Mouse (Mus musculus) liver, embryonic 14.5 days (tissue): ENCODE results near the gene Ybx2. TPM values are rescaled to one million over a fixed set of nuclear protein-coding genes. Genes with fewer than 3 reads are reported as not detected.

Experiments used
- ATAC-seq: fragments of 200-750 bp; cut with Nextera tagmentation; 2 replicates; pipeline ENCODE4 v1.8.0; 2017; ENCODE audit warnings: moderate number of reproducible peaks, mild to moderate bottlenecking, moderate library complexity; ENCODE audit not compliant: insufficient read depth
- DNase-seq, 3 experiments: peaks; one replicate each; pipeline ENCODE4 v3.0.0-alpha.2; 2012 to 2013; ENCODE audit warnings: low read depth in 3 of 3, low spot score in 3 of 3
- H3K27ac ChIP-seq: fragments of 300-500 bp; sonication (generic); 2 replicates; pipeline ENCODE4 v1.5.1; 2014; ENCODE audit warnings: moderate library complexity, mild to moderate bottlenecking, control low read depth, inconsistent platforms
- H3K27me3 ChIP-seq: fragments of 300-500 bp; sonication (generic); 2 replicates; pipeline ENCODE4 v1.6.1; 2014; ENCODE audit warnings: mild to moderate bottlenecking, low read length, moderate library complexity; ENCODE audit not compliant: control insufficient read depth, insufficient read depth
- H3K36me3 ChIP-seq: fragments of 300-500 bp; sonication (generic); replicated peaks from 2 replicates; pipeline ENCODE4 v1.6.1; 2014; ENCODE audit warnings: low read depth; ENCODE audit not compliant: control insufficient read depth, insufficient read depth
- H3K4me1 ChIP-seq, 2 experiments: fragments of 200-500 bp in 1 of 2; fragments of 300-500 bp in 1 of 2; sonication (generic) in 1 of 2; replicated peaks; 2 replicates each; pipeline ENCODE4 v1.6.1; 2012 to 2014; ENCODE audit warnings: antibody characterized with exemption in 1 of 2, inconsistent platforms in 1 of 2, low read length in 1 of 2; ENCODE audit not compliant: control insufficient read depth in 2 of 2, insufficient read depth in 2 of 2
- H3K4me2 ChIP-seq: fragments of 300-500 bp; sonication (generic); 2 replicates; pipeline ENCODE4 v1.6.1; 2014; ENCODE audit warnings: low read depth, mild to moderate bottlenecking, control low read depth, moderate library complexity
- H3K4me3 ChIP-seq, 2 experiments: fragments of 200-500 bp in 1 of 2; fragments of 300-500 bp in 1 of 2; sonication (generic) in 1 of 2; 2 replicates each; pipeline ENCODE4 v1.5.1; 2012 to 2014; ENCODE audit warnings: low read depth in 2 of 2, low read length in 2 of 2, mild to moderate bottlenecking in 2 of 2, control low read depth in 1 of 2, inconsistent platforms in 1 of 2, moderate library complexity in 1 of 2; ENCODE audit not compliant: insufficient read depth in 1 of 2
- H3K9ac ChIP-seq: fragments of 300-500 bp; sonication (generic); replicated peaks from 2 replicates; pipeline ENCODE4 v1.6.1; 2014; ENCODE audit warnings: mild to moderate bottlenecking, control low read depth, moderate library complexity
- H3K9me3 ChIP-seq: fragments of 300-500 bp; sonication (generic); 2 replicates; pipeline ENCODE4 v1.6.1; 2016; ENCODE audit warnings: low read length, mixed read lengths; ENCODE audit not compliant: control insufficient read depth
- CTCF ChIP-seq: IDR thresholded peaks from 2 replicates; pipeline ENCODE4 v1.5.1; 2016; ENCODE audit warnings: antibody characterized with exemption, low read depth, control low read depth
- EP300 ChIP-seq: IDR thresholded peaks from 2 replicates; pipeline ENCODE4 v1.6.1; 2016; ENCODE audit warnings: antibody characterized with exemption, low read depth
- WGBS: fragments of 180-500 bp; shearing (Covaris S2); extraction: QIAGEN DNeasy Blood & Tissue Kit; methylation state at CpG from one replicate; pipeline ENCODE4 v1.1.7; 2014; ENCODE audit not compliant: insufficient replicate concordance; 5-methylcytosine and 5-hydroxymethylcytosine counted together
- polyA plus RNA-seq, 2 experiments: library from polyadenylated mRNA; depleted of rRNA in 1 of 2; stranded (reverse) in 1 of 2; unstranded in 1 of 2; fragments of >200 nt; fragmentation: Nextera tagmentation in 1 of 2; extraction: Ambion mirVana in 1 of 2; gene quantifications; 2 replicates each; pipeline versions ENCODE4 v1.2.1 to v1.2.3; 2012 to 2014

Ybx2 gene
- polyA plus RNA-seq (2012; rRNA removed) (0.57 and 0.58 TPM in 2 replicates), polyA plus RNA-seq (2014; fragmentation: Nextera tagmentation; extraction: Ambion mirVana) (0.23 TPM in 1 of 2 replicates, not detected in the other)

GRCm38 (mm10) chr11:69935137-69935879, at the start of gene Ybx2:
Gene Ybx2, plus strand, starts transcription at chr11:69935796.
- Histone ChIP-seq H3K9ac (peak within 1 kb of the TSS; percentile 39; the same call in 1 of the 2 replicates), H3K27ac (no peak within 1 kb of the TSS), H3K4me1 (peaks cover 10 to 12% of the 10 kb centered on the region in 2 experiments), H3K4me3 (peak within 1 kb of the TSS; percentile 10 to 53), H3K27me3 (peaks cover 53% of the 10 kb centered on the region), H3K36me3 (no peaks in the 10 kb centered on the region), H3K9me3 (no peaks in the 10 kb centered on the region), H3K4me2 (peak within 1 kb of the TSS; percentile 73)
- peak; percentile 75 for ATAC-seq
- 2% methylated on average over 61 of the region's 62 CpGs for WGBS
- peak in 1 of 3 experiments; percentile 74 for DNase-seq
- no peak for TF ChIP-seq EP300
- TF ChIP-seq CTCF = 0 out of 2 replicates have a peak, but pooled peaks have one; percentile 18

GRCm38 (mm10) chr11:69886907-69887635, 48.5 kb upstream of the Ybx2 start:
- DNase-seq = peak in 1 of 3 experiments; percentile 59
- peak; percentile 87 for ATAC-seq
- peaks cover 12 to 26% of the 10 kb centered on the region in 2 experiments for H3K4me1 ChIP-seq
- H3K27me3 ChIP-seq = no peaks in the 10 kb centered on the region
- TF ChIP-seq EP300 = peak; percentile 73
- peak; percentile 84 for TF ChIP-seq CTCF
- no peaks in the 10 kb centered on the region for H3K36me3 ChIP-seq
- no peaks in the 10 kb centered on the region for H3K9me3 ChIP-seq
- peak overlapping the region; percentile 27; the same call in 1 of the 2 replicates for H3K9ac ChIP-seq
- WGBS = 8% methylated on average over 8 of the region's 8 CpGs
- peak overlapping the region; percentile 42 for H3K4me2 ChIP-seq
- no peak overlapping the region for H3K4me3 ChIP-seq
- H3K27ac ChIP-seq = peak overlapping the region; percentile 69

GRCm38 (mm10) chr11:69891482-69891881, 44.1 kb upstream of the Ybx2 start:
- TF ChIP-seq EP300 (no peak), CTCF (no peak)
- H3K4me1 ChIP-seq = peaks cover 17 to 32% of the 10 kb centered on the region in 2 experiments
- no peak overlapping the region for H3K4me3 ChIP-seq
- H3K9me3 ChIP-seq = no peaks in the 10 kb centered on the region
- H3K9ac ChIP-seq = no peak overlapping the region
- ATAC-seq (no peak), DNase-seq (no peak)
- 34% methylated on average over 4 of the region's 4 CpGs for WGBS
- no peak overlapping the region for H3K4me2 ChIP-seq
- no peaks in the 10 kb centered on the region for H3K27me3 ChIP-seq
- H3K27ac ChIP-seq = no peak overlapping the region
- no peaks in the 10 kb centered on the region for H3K36me3 ChIP-seq

GRCm38 (mm10) chr11:69894671-69895070, 40.9 kb upstream of the Ybx2 start:
- Histone ChIP-seq H3K9ac (no peak overlapping the region), H3K4me3 (no peak overlapping the region), H3K9me3 (no peaks in the 10 kb centered on the region), H3K4me1 (peaks cover 7 to 15% of the 10 kb centered on the region in 2 experiments), H3K4me2 (no peak overlapping the region), H3K27me3 (no peaks in the 10 kb centered on the region; the same call in 1 of the 2 replicates), H3K36me3 (no peaks in the 10 kb centered on the region), H3K27ac (no peak overlapping the region)
- TF ChIP-seq EP300 = no peak
- no peak for TF ChIP-seq CTCF
- 13% methylated on average over 5 of the region's 5 CpGs for WGBS
- no peak for ATAC-seq
- DNase-seq = no peak

GRCm38 (mm10) chr11:69895291-69895690, 40.3 kb upstream of the Ybx2 start, which contains the start of gene Acap1:
Gene Acap1, minus strand, starts transcription at chr11:69895539.
- Histone ChIP-seq H3K9ac (no peak within 1 kb of the TSS; the same call in 1 of the 2 replicates), H3K36me3 (no peaks in the 10 kb centered on the region), H3K27ac (no peak within 1 kb of the TSS), H3K27me3 (no peaks in the 10 kb centered on the region; the same call in 1 of the 2 replicates), H3K4me1 (peaks cover 8 to 21% of the 10 kb centered on the region in 2 experiments), H3K4me2 (peak within 1 kb of the TSS; percentile 36), H3K9me3 (no peaks in the 10 kb centered on the region), H3K4me3 (peak within 1 kb of the TSS in 1 of 2 experiments; percentile 31; a peak in 1 of 4 replicates)
- WGBS = 20% methylated on average over 4 of the region's 4 CpGs
- ATAC-seq (peak; percentile 68; the same call in 1 of the 2 replicates), DNase-seq (no peak)
- TF ChIP-seq EP300 = no peak
- TF ChIP-seq CTCF = no peak
